Mouse (Mus musculus) c-Kit-positive CD71-negative TER-119-negative erythroid progenitor cells, embryonic 14.5 days (primary cell): ENCODE results near the gene Kif11.

Source experiments
- DNase-seq: peaks from one replicate; pipeline ENCODE4 v3.0.0-alpha.2; 2013; ENCODE audit warnings: low read depth

Kif11 gene

DNA sequence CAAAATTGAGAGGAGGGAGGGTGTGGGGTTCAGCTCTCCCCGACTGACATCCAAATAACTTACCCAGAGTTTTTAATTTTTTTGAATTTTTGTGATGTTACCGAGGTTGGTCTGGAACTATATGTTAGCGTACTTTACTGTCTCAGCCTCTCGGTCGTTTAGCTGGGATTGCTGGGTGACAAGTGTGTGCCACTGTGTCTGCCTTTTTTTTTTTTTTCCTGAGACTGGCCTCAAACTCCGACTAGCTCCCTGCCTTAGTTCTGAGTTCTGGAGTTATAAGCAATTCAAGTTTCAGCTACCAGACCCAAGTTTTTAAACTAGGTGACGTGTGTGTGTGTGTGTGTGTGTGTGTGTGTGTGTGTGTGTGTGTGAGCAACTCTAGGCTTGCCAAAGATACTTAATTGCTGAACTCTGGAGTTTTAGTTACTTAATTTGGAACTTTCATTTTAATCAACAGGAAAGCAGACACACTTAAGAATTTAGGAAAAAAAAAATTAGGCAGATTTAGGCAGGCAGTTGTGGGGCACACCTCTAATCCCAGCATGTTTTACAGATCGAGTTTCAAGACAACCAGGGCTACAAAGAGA, 1.3 kb downstream of the Kif11 start:
- DNase-seq: no peak

DNA sequence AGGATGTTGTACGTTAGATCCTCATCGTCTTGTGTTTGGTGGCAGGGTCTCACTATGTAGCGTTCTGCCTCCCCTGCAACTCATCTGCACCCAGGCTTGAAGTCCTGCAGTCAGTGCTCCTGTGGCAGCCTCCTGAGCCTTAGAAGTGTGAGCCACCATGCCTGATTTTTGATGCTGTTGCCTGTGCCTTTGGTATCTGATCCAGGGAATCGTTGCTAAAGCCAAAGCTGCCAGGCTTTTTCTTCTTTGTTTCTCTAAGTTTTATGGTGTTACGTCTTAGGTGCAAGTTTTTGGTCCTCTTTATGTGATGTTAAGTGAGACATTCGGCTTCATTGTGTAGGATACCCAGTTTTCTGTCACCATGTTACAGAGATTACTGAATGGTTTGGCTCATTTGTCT, 2.6 kb downstream of the Kif11 start:
- no peak for DNase-seq

- no peak for DNase-seq
Observed at GRCm38 (mm10) chr19:37386126-37386525, 9.9 kb downstream of the Kif11 start.

GRCm38 (mm10) chr19:37391869-37392268, 15.7 kb downstream of the Kif11 start:
- no peak for DNase-seq

GRCm38 (mm10) chr19:37396279-37396678, 20.1 kb downstream of the Kif11 start:
- no peak for DNase-seq

DNA sequence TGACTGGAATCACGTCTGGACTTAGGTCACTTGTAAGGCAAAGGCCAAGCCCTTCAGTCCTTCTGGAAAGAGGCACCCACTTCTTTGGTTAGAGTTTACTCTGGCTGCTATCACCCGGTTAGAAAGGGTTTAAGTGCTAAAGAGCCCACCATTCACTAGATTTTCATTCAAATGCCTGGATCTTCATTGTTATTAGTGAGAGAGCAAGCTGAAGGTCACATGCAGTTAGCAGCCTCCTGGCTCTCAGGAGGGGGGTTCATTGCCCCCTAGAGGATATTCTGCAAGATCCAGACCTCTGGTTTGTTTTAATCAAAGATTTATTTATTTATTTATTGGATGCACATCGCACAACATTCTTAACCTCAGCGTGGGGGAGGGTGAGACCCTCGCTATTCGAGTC, 24.7 kb downstream of the Kif11 start:
- DNase-seq: no peak

GRCm38 (mm10) chr19:37418294-37418693, 42.1 kb downstream of the Kif11 start:
- no peak for DNase-seq

GRCm38 (mm10) chr19:37419613-37420012, 43.4 kb downstream of the Kif11 start:
- DNase-seq: peak; percentile 83

GRCm38 (mm10) chr19:37428589-37428988, 52.4 kb downstream of the Kif11 start:
- DNase-seq: no peak

GRCm38 (mm10) chr19:37431139-37431756, 55.0 kb downstream of the Kif11 start:
- DNase-seq: no peak

- no peak for DNase-seq
Observed at GRCm38 (mm10) chr19:37432868-37433570, 56.8 kb downstream of the Kif11 start.

GRCm38 (mm10) chr19:37433895-37434262, 57.7 kb downstream of the Kif11 start:
- DNase-seq: no peak

GRCm38 (mm10) chr19:37434263-37434951, 58.2 kb downstream of the Kif11 start, which contains the start of gene Hhex:
TSS of gene Hhex (plus strand) at chr19:37434810.
- peak; percentile 70 for DNase-seq

- peak; percentile 85 for DNase-seq
Observed at GRCm38 (mm10) chr19:37435041-37435852, 59.0 kb downstream of the Kif11 start.

- no peak for DNase-seq
Observed at GRCm38 (mm10) chr19:37435853-37436174, 59.6 kb downstream of the Kif11 start.

- no peak for DNase-seq
Observed at GRCm38 (mm10) chr19:37436514-37437288, 60.5 kb downstream of the Kif11 start.

DNA sequence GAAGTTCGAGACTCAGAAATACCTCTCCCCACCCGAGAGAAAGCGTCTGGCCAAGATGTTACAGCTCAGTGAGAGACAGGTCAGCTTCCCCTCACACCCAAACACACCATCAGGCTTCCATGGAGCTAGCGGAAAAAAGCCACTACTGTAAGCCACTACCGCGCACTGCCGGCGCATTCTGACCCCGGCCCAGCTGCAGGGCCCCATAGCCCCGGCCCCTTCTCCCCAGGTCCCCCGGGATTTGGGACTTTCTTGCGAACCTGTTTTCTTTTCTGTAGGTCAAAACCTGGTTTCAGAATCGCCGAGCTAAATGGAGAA, 61.0 kb downstream of the Kif11 start:
- no peak for DNase-seq

DNA sequence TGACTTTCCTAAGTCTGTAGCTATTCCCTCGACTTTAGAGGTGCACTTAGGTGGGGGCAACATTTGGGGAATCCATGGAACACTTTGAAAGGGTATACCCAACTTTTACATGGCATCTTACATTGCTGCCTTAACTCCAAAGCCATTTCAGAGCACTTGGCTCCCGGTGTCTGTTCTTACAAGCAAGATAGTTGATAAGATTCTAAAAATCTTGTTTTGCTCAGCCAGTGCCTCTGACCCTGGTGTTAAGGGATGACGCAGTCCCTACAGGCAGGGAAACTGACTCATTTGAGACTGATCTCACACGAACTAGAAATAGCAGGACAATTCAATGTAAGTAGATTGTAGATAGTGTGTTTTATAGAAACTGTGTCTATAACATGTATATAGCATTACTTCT, 64.0 kb downstream of the Kif11 start:
- no peak for DNase-seq

DNA sequence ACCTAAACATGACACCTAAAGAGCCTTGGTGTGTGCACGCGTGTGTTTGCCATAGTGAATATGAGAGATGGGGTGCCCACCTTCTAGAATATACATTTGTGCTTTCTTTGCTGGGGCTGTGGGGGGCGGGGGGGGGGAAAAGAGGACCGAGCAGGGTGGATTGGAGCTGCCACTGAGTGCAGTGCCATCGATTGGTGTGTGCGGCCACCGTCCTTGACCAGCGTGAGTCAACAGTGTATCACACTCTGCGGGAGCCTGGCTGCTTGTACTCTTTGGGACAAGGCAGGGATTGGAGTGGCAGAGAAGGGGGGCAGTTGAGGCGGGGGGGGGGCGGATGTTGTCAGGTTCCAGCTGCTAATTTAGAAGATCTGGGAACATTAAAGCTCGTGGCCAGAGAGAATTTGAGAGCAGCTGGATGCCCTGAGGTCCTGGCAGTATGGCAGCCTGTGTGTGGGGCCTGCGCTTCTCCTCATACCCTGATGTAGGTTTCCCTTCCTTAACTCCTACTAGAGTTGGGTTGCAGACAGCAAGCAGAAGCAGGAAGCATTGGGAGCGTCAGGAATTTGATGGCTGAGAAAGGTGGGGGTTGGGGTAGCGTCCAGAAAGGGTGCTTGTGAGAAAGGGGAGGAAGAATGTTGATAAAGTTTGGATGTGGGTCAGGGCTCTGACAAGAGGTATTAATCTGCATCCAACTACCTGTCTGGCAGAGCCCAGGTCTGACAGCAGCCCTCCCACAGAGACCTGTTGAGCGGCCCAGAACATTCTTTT, 64.7 kb downstream of the Kif11 start:
- no peak for DNase-seq

- DNase-seq: no peak
Observed at GRCm38 (mm10) chr19:37442524-37443286, 66.5 kb downstream of the Kif11 start.
